Mouse (Mus musculus) spleen, postnatal 10 days (tissue): Measurements from ENCODE around the gene Olfr652.

Experiments used
- DNase-seq, 2 experiments: peaks; one replicate each; pipeline ENCODE4 v3.0.0; 2021 to 2022; ENCODE audit warnings: low spot score in 2 of 2

The Olfr652 gene

DNA sequence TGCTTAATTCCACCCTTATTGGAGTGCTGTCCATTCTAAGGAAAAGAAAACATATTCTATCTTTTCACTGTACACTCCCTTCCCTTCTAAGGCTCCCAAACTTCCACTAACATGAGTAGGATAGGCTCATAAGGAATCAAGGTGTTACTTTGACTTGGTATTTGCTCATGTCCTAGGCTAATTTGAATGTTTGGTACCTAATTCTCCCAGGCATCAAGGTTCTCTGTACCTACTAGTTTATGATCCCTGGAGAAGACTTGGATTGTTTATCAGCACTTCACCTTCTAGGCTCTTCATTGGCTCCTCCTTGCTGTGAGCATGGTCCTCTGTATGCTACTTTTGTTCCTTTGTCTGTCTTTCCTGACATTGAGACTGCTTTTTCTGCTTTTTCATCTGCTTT is at the start of gene Olfr652:
Gene Olfr652 (plus strand): TSS at position 301 of the 400 bp plus-strand sequence.
- no peak for DNase-seq

DNA sequence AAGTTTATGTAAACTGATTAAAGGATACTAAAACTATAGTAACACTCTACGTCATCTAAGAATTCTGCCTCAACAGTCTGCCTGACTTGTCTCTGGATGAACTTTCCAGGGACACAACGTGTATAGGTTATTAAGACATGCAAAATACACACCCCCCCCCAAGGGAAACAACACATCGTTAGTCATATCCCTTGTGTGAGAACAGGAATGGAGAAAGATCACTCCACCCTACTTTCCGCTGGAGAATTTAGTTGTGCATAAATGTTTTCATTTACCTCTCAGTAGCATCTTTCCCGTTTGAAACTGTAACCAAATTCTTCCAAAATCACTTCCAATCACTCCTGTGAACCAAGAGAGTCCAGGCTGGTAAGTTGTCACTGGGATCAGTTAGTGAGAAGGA is 10.9 kb upstream of the Olfr652 start, which contains the start of gene Olfr651:
Gene Olfr651 (plus strand): TSS at position 301 of the 400 bp plus-strand sequence.
- DNase-seq: no peak

DNA sequence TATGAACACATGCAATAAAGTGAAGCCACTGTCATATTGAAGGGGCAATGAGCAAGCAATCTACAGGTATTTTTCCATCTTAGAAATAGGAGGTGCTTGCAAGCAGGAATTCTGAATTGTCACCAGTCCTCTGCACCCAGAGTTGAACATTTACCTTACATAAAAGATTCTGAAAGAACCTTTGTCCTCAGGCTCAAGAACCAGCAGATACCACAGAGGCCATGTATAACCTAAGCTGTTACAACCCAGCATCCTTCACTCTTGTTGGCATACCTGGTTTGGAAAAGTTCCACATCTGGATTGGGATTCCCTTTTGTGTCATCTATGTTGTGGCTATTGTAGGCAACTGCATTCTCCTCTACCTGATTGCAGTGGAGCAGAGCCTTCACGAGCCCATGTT is 8.0 kb upstream of the Olfr652 start:
- no peak for DNase-seq

DNA sequence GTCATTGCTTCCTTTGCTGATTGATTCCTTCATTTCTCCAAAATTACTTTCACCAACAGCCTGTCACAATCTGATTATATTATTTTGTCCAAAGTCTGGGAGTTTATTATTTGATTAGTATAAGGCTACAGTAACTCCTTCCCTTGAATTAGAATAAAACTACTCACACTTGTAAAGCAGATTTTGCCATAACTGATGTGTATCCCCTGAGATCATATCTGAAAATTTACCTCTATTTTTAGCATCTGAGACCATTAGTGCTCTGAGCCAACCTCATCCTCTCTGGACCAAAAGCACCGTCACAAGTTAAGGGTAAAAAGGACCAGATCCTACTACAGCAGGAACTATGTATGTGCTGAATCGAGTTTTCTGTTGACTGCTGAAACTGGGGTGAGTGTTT is 16.3 kb downstream of the Olfr652 start, which contains the start of gene Olfr653:
Gene Olfr653 (plus strand): TSS at position 301 of the 400 bp plus-strand sequence.
- no peak for DNase-seq

DNA sequence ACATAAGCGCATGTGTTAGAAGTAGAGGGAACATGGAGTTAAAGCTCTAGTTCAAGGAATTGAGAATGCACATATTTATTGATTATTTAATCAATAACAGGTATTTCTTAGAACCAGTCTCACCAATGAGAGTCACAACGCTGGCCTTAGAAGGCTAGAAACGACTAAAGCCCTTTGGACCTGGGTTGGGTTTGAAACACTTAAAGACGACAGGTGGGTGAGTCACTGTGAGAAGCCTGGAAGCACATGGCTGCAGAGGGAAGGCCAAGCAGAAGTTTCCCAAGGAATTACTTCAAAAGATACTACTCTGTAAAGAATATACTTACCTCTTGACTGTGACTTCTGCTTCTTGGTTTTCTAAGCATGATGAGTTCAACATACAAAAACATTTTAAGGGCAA is 20.1 kb downstream of the Olfr652 start:
- DNase-seq: no peak

DNA sequence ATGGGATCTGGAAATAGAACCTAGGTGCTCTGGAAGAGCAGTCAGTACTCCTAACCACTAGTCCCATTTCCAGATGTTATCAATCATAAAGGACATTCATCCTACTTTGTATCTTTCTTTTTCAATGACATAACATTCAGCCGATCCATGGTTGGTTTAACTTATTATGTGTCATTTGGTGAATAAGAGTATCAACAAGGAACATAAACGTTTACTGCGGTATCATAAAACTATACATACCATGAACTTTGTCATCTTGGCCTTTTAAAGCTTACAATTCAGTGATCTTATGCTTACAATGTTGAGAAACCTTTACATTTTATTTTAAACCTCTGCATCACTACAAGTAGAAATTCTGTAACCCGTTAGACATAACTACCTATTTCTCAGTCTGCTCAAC is 20.7 kb downstream of the Olfr652 start:
- no peak for DNase-seq

DNA sequence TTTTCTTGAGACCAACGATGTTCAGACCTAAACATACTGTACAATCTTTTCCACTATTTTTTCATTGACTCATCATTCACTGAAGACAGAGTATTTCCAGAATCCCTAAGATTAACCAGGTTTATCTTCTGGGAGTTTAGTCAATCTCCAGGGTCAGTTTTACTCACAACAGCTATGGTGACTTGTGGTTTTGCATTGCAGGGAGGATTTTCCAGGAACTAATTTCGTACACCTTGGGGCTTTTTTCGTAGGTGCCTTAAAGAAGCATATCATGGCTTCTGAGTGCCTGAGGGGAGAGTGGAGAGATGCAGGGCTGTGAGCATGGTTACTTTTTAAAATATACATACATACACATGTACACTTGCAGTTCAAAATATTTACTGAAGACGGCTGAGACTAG is 26.0 kb downstream of the Olfr652 start, which contains the start of gene Olfr654:
Gene Olfr654 (plus strand): TSS at position 301 of the 400 bp plus-strand sequence.
- DNase-seq: no peak

DNA sequence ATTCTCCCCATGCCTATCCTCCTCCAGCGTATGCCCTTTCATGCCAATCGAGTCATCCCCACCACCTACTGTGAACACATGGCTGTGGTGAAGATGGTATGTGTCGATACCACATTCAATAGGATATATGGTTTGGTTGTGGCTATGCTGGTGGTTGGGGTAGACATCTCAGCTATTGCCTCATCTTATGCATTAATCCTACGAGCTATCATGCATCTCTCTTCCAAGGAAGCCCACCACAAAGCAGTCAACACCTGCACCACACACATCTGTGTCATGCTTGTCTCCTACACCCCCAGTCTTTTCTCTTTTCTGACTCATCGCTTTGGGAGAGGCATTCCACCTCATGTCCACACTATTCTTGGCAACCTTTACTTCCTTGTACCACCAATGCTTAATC is 27.6 kb downstream of the Olfr652 start:
- no peak for DNase-seq

DNA sequence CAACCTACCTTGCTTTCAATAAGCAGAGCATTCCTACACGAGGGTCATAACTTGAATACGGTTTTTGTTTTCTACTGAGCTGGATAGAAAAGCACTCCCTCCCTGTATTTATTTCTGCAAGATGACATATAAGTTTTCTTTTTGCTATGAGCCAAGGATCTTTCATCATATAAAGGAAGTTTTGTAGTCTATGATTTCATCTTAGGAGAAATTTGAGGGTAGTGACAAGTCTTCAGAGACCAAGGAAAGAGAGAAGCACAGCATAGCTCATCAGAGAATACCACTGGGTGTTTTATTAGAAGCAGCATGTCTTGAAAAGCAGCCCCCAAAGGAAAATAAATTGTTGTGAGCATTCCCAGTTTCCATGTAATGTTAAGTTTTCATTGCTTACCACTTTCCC is 41.0 kb downstream of the Olfr652 start, which contains the start of gene Olfr655:
Gene Olfr655 (minus strand): TSS at position 101 of the 400 bp plus-strand sequence.
- no peak for DNase-seq

DNA sequence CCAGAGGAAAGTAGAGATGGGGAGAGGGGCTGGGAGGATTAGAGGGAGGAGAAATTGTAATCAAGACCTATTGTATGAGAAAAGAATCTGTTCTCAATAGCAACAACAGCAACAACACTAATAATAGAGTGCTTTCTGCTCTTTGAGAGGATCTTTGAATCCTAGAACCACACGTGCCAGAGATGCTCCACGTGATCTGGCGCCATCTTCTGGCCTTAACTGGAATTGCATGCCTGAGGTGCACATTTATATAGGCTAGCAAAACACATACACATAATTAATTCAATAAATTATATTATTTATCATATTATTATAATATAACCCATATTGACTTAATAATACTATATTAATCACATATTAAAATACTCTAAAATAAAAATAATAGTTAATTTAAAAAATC is 42.5 kb downstream of the Olfr652 start:
- DNase-seq: peak; percentile 35 to 71

DNA sequence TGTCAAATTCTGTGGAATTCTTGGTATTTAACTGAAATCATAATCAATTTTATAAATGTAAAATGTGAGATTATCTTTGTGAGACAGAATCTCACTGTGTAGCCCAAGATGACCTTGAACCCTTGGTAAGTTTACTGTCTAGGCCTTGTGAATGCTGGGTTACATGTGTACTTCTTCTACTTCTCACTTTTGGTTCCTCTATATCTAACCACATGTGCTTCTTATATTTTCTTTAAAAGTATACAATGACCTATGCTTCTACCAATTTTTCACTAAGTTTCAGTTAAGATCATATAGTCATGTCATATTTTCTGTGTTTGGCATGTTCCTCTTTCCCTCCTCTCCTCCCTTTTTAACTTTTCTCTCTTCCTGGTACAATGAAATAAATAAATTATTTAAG is 44.0 kb downstream of the Olfr652 start:
- no peak for DNase-seq

DNA sequence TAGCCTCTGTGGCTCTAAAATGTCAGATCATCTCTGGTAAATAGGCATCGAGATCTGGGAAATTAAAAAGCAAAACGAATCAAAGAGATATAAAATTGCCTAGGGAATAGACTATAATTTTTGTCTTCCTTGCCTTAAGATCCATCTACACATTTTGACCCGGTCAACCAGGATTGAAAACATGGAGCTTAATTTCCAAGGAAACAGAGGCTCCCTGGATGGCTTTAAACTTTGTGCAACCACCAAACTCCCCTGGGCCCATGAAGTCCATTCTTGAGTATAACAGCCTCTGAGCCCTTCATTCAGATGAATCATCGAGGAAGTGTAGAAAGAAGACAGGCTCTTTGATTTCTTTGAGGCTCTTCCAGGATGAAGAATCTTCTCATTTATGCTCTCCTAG is 53.0 kb downstream of the Olfr652 start, which contains the start of gene Olfr656:
Gene Olfr656 (plus strand): TSS at position 301 of the 400 bp plus-strand sequence.
- no peak for DNase-seq
